Mouse (Mus musculus) cortical plate, adult 2 months (tissue): ENCODE measurements around the gene Nceh1. TPM values are rescaled to one million over a fixed set of nuclear protein-coding genes. Genes with fewer than 3 reads are reported as not detected.
A peak's percentile ranks its signal among the peaks of the same experiment; 100 is the strongest.

ENCODE experiments used
- H3K27ac ChIP-seq: fragments of 200-500 bp; 2 replicates; pipeline ENCODE4 v1.5.1; 2012; ENCODE audit warnings: low read length, control low read depth, inconsistent platforms; ENCODE audit not compliant: insufficient read depth
- H3K4me1 ChIP-seq: fragments of 200-500 bp; 2 replicates; pipeline ENCODE4 v1.6.1; 2011; ENCODE audit warnings: low read length; ENCODE audit not compliant: control insufficient read depth, insufficient read depth
- H3K4me3 ChIP-seq: fragments of 200-500 bp; 2 replicates; pipeline ENCODE4 v1.5.1; 2011; ENCODE audit warnings: mild to moderate bottlenecking, low read length, control low read depth; ENCODE audit not compliant: insufficient read depth
- CTCF ChIP-seq: fragments of 200-500 bp; IDR thresholded peaks from 2 replicates; pipeline ENCODE4 v1.5.1; 2011; ENCODE audit warnings: mild to moderate bottlenecking, control low read depth, low read length; ENCODE audit not compliant: insufficient read depth; ENCODE audit errors: extremely low read depth
- POLR2A ChIP-seq: fragments of 200-500 bp; IDR thresholded peaks from 2 replicates; pipeline ENCODE4 v1.6.1; 2011; ENCODE audit warnings: mild to moderate bottlenecking, low read length, control low read depth; ENCODE audit not compliant: insufficient read depth; ENCODE audit errors: extremely low read depth
- polyA plus RNA-seq: library from polyadenylated mRNA; depleted of rRNA; stranded (reverse); fragments of >200 nt; gene quantifications from 2 replicates; pipeline ENCODE4 v1.2.3, GENCODE M21; 2012

The Nceh1 gene
- polyA plus RNA-seq, 1 experiment: 62.1 TPM

- no peak overlapping the region for H3K4me3 ChIP-seq
- TF ChIP-seq CTCF: no peak
- TF ChIP-seq POLR2A: no peak
- H3K4me1 ChIP-seq: 0 out of 2 replicates have a peak, but pooled peaks cover 1% of the 10 kb centered on the region
- no peak overlapping the region for H3K27ac ChIP-seq
Observed at GRCm38 (mm10) chr3:27201728-27202411, 19.1 kb downstream of the Nceh1 start.

DNA sequence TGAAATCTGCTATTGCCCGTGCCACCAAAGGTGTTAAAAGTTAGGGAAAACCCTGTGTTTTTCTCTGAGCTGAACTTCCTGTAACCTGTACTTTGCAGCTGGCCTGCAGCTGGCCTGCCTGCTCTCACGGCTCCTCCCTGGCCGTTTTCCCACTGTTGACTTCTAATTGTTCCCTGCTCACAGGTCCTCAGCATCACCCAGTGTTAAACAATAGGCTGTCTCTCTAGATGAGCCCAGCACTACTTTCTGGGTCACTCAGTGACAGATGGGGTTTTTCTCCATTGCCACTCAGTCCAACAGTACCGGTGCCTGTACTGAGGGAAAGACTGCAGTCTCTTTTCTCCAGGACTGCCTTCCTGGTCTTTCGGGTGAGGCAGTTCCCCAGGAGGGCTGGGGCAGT lies 22.3 kb downstream of the Nceh1 start:
- Histone ChIP-seq H3K27ac (peak overlapping the region; percentile 65; the same call in 1 of the 2 replicates), H3K4me3 (no peak overlapping the region), H3K4me1 (peaks cover 3% of the 10 kb centered on the region; the same call in 1 of the 2 replicates)
- TF ChIP-seq CTCF (no peak), POLR2A (no peak)

- Histone ChIP-seq H3K4me1 (peaks cover 3% of the 10 kb centered on the region; the same call in 1 of the 2 replicates), H3K27ac (no peak overlapping the region), H3K4me3 (no peak overlapping the region)
- TF ChIP-seq POLR2A (no peak), CTCF (no peak)
Observed at GRCm38 (mm10) chr3:27205514-27206220, 22.9 kb downstream of the Nceh1 start.

DNA sequence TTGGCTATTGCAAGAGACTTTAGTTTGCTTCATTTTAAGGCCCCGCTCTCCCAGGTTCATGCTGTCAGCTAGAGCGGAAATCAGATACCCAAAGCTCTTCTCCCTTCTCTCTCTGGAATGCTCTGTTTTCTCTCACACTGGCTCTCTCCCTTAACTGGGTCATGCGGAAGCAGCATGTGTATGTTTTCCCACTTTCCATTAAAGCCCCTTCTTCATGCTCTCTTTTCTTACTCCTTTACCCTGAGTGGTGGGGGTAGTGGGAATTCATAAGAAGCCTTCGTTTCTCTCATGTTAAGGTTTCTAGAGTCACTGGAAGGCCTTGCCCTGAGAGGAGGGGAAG lies 23.4 kb downstream of the Nceh1 start:
- no peak for TF ChIP-seq CTCF
- TF ChIP-seq POLR2A: no peak
- Histone ChIP-seq H3K4me1 (peaks cover 3% of the 10 kb centered on the region; the same call in 1 of the 2 replicates), H3K27ac (no peak overlapping the region), H3K4me3 (no peak overlapping the region)

GRCm38 (mm10) chr3:27206577-27206976 lies 23.8 kb downstream of the Nceh1 start:
- TF ChIP-seq CTCF (no peak), POLR2A (no peak)
- no peak overlapping the region for H3K4me3 ChIP-seq
- H3K27ac ChIP-seq: no peak overlapping the region
- H3K4me1 ChIP-seq: peaks cover 3% of the 10 kb centered on the region; the same call in 1 of the 2 replicates

DNA sequence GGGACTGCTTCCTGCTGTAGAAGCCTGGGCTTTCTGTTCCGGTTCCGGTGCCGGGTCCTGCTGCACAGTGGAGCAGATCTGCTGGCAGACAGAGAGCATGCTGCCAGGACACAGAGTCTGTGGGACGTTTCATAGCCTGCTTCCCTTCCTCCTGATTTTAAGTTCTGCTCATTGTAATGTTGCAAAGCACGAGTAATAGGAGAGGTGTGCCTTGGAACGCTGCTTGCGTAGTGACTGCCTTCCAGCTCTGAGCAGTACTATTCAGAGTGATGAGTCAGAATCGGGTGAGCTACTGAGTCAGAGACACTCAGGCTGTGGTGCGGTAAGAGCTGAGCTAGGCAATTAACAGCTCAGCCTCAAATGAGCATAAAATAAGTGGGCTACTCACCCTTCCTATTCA lies 26.9 kb downstream of the Nceh1 start:
- Histone ChIP-seq H3K4me1 (peaks cover 2% of the 10 kb centered on the region; the same call in 1 of the 2 replicates), H3K27ac (no peak overlapping the region), H3K4me3 (no peak overlapping the region)
- no peak for TF ChIP-seq CTCF
- no peak for TF ChIP-seq POLR2A

DNA sequence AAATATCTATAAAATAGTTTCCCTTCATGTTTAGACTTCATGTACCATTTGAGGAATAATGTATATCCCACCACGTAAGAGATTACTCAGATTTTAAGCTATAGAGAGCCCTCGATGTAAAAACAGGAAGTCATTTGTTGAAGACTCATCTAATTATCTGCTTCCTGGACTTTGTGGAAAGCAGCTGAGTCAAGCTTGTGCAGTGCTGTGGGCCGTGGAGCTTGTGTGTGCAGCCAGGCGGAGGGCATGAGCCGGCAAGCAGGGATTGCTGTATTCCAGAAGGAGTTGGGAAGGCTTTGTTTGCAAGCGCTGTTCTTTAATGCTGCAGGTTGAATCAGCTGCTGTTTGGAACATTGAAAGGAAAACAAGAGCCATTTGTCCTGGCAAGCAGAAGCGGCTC lies 27.5 kb downstream of the Nceh1 start:
- TF ChIP-seq CTCF: no peak
- TF ChIP-seq POLR2A: no peak
- H3K4me3 ChIP-seq: no peak overlapping the region
- H3K27ac ChIP-seq: no peak overlapping the region
- peaks cover 2% of the 10 kb centered on the region; the same call in 1 of the 2 replicates for H3K4me1 ChIP-seq

DNA sequence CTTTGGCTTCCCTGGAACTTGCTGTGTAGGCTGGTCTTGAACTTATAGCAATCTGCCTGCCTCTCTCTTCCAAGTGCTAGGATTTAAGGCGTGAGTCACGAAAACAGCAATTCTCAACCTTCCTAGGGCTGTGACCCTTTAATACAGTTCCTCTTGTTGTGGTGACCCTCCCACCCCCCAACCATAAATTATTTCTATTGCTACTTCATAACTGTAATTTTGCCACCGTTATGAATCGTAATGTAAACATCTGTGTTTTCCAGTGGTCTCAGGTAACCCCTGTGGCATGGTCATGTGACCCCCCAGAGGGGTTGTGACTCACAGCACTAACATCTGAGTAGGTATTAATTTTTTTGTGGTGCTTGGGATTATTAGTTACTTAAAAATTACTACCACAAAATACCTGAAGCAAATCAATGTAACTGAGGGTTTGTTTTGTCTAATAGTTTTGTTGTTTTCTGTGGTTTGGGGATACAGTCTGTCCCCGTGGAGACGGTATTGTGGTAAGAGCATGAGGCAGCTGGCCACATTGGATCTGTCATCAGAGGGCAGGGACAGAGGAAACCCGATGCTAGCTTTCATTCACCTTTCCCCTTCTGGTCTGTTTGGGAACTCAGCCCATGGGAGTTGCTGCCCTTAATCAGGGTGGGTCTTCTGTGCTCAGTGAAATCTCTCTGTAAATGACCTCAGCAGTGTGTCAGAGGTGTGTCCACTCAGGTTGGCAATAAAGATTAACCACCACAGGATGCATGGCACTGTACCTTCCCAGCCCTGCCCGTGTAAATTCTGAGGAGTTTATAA lies 31.5 kb downstream of the Nceh1 start:
- H3K27ac ChIP-seq: no peak overlapping the region
- H3K4me1 ChIP-seq: peaks cover 2% of the 10 kb centered on the region; the same call in 1 of the 2 replicates
- TF ChIP-seq CTCF: no peak
- TF ChIP-seq POLR2A: no peak
- H3K4me3 ChIP-seq: no peak overlapping the region

DNA sequence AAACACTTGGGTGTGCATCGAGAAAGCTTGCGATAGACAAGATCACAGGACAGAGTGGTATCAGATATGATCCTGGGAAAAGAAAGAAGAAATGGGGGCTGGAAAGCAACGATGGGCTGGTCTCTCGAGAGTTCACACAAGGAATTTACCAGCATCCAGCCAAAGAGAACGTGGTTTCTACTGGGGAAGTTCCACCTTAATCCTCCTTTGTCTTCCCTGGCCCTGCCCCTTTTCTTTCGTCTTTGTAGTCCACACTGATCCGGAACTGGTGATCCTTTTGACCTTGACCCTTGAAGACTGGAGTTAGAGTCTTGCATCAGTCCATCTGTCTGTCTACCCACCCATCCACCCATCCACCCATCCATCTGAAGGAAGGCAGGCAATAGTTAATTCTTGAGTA lies 34.6 kb downstream of the Nceh1 start:
- Histone ChIP-seq H3K27ac (no peak overlapping the region), H3K4me1 (no peaks in the 10 kb centered on the region), H3K4me3 (no peak overlapping the region)
- TF ChIP-seq CTCF (no peak), POLR2A (no peak)

GRCm38 (mm10) chr3:27218604-27219003 lies 35.8 kb downstream of the Nceh1 start:
- Histone ChIP-seq H3K27ac (no peak overlapping the region), H3K4me1 (no peaks in the 10 kb centered on the region), H3K4me3 (no peak overlapping the region)
- no peak for TF ChIP-seq POLR2A
- TF ChIP-seq CTCF: no peak
